Mouse (Mus musculus): Measurements from ENCODE around the gene Hibadh.

Hibadh gene

GRCm38 (mm10) chr6:52501479-52501878, 138.7 kb downstream of the Hibadh start:
- no peak for DNase-seq
